8 mouse cellular contexts compared by ENCODE assay signal in the genomic region with DNA sequence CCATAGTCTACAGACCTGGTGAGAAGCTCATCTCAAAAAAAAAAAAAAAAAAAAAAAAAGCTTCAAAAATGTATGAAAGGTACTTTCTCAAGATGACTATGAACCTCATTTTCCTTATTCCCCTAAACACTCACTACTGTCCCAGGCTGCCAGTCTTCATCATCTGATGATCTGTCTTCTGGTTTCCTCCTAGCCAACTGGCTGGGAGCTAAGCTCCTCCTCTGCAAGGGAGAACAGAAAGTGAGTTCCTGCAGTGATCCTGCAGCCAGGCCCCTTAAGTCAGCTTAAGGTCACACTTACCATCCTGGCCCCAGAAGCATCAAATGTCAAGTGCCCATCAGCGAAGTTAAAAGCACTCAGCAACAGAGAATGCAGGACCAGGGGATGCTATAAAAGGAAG. TPM values are rescaled to one million over a fixed set of nuclear protein-coding genes. Genes with fewer than 3 reads are reported as not detected.
DNase-seq lines count a peak whose midpoint lies in the region; ATAC-seq and TF ChIP-seq lines count a peak whose summit lies in the region.

No protein-coding gene starts in this region.

- no peak overlapping the region for H3K27ac ChIP-seq in heart, embryonic 13.5 days (replicated peaks)
- no peak overlapping the region for H3K27ac ChIP-seq in heart, adult 2 months
- no peak overlapping the region for H3K27ac ChIP-seq in hindbrain, postnatal 0 days
- H3K27ac ChIP-seq in midbrain, embryonic 14.5 days (replicated peaks; ENCODE audit: low read depth, low read length) = no peak overlapping the region

- TF ChIP-seq CTCF in heart, adult 2 months (IDR thresholded peaks at IDR 0.05) = no peak
- no peak for TF ChIP-seq CTCF in hindbrain, postnatal 0 days (IDR thresholded peaks at IDR 0.05; ENCODE audit: low read depth)

- intact Hi-C loops in heart, adult 2 months (cut with DNase I) = no loop called here
- intact Hi-C loops in left cerebral cortex, postnatal 10 days (cut with DNase I) = no loop called here

- peak overlapping the region; percentile 83 for H3K9ac ChIP-seq in heart, embryonic 13.5 days
- H3K9ac ChIP-seq in heart, adult 2 months (ENCODE audit: low read depth, low read length) = no peak overlapping the region
- peak overlapping the region; percentile 51 for H3K9ac ChIP-seq in hindbrain, postnatal 0 days (replicated peaks; ENCODE audit: low read length)
- no peak overlapping the region; the same call in 1 of the 2 replicates for H3K9ac ChIP-seq in midbrain, embryonic 14.5 days (replicated peaks; ENCODE audit: low read length)

- peaks cover 21% of the 10 kb centered on the region for H3K4me1 ChIP-seq in heart, embryonic 13.5 days
- H3K4me1 ChIP-seq in heart, adult 2 months (ENCODE audit: control insufficient read depth, insufficient read depth, low read length) = peaks cover 1% of the 10 kb centered on the region; the same call in 1 of the 2 replicates
- H3K4me1 ChIP-seq in hindbrain, postnatal 0 days (ENCODE audit: insufficient read depth, low read length) = 0 out of 2 replicates have a peak, but pooled peaks cover 6% of the 10 kb centered on the region
- H3K4me1 ChIP-seq in midbrain, embryonic 14.5 days (ENCODE audit: control insufficient read depth, insufficient read depth, low read length) = peaks cover 9% of the 10 kb centered on the region

- no peak for ATAC-seq in heart, embryonic 13.5 days (ENCODE audit: extremely low read depth, insufficient number of reproducible peaks, low FRiP score, low TSS enrichment)
- ATAC-seq in hindbrain, postnatal 0 days = no peak
- ATAC-seq in midbrain, embryonic 14.5 days (ENCODE audit: low FRiP score, low TSS enrichment) = no peak

- H3K4me3 ChIP-seq in heart, embryonic 13.5 days = peak overlapping the region; percentile 70
- H3K4me3 ChIP-seq in heart, adult 2 months = no peak overlapping the region
- peak overlapping the region; percentile 50 for H3K4me3 ChIP-seq in hindbrain, postnatal 0 days (ENCODE audit: low read length)
- H3K4me3 ChIP-seq in midbrain, embryonic 14.5 days (replicated peaks; ENCODE audit: low read depth, low read length) = peak overlapping the region; percentile 49

- peak overlapping the region; percentile 85 for H3K4me2 ChIP-seq in heart, embryonic 13.5 days
- peak overlapping the region; percentile 72 for H3K4me2 ChIP-seq in hindbrain, postnatal 0 days (ENCODE audit: low read depth, low read length)
- H3K4me2 ChIP-seq in midbrain, embryonic 14.5 days (ENCODE audit: low read length) = peak overlapping the region; percentile 63

- H3K36me3 ChIP-seq in heart, embryonic 13.5 days = peaks cover 22% of the 10 kb centered on the region
- no peaks in the 10 kb centered on the region for H3K36me3 ChIP-seq in heart, adult 2 months (ENCODE audit: control insufficient read depth, insufficient read depth, low read length)
- H3K36me3 ChIP-seq in hindbrain, postnatal 0 days (ENCODE audit: insufficient read depth, low read length) = no peaks in the 10 kb centered on the region
- no peaks in the 10 kb centered on the region for H3K36me3 ChIP-seq in midbrain, embryonic 14.5 days (ENCODE audit: control insufficient read depth, insufficient read depth, low read length)

- H3K79me2 ChIP-seq in heart, adult 2 months (replicated peaks; ENCODE audit: control insufficient read depth, insufficient read depth, low read length) = no peaks in the 10 kb centered on the region

- DNase-seq in heart, adult 2 months = no peak
- DNase-seq in c-Kit-positive CD71-positive TER-119-negative erythroid progenitor cells, embryonic 14.5 days (ENCODE audit: low read depth) = peak; percentile 38
- no peak for DNase-seq in hindbrain, postnatal 0 days (ENCODE audit: low spot score)
- DNase-seq in midbrain, embryonic 14.5 days = no peak
- no peak for DNase-seq in thymus, postnatal 0 days (ENCODE audit: low spot score)
- DNase-seq in layer of hippocampus, adult 8-10 months (ENCODE audit: low spot score in 2 of 2) = no peak
- no peak for DNase-seq in left cerebral cortex, postnatal 10 days (ENCODE audit: extremely low spot score in 1 of 2, low spot score in 2 of 2)

- H3K27me3 ChIP-seq in heart, embryonic 13.5 days (replicated peaks) = no peaks in the 10 kb centered on the region
- no peaks in the 10 kb centered on the region for H3K27me3 ChIP-seq in heart, adult 2 months (ENCODE audit: control insufficient read depth, insufficient read depth, low read length)
- H3K27me3 ChIP-seq in hindbrain, postnatal 0 days (ENCODE audit: insufficient read depth, low read length) = no peaks in the 10 kb centered on the region
- no peaks in the 10 kb centered on the region for H3K27me3 ChIP-seq in midbrain, embryonic 14.5 days (ENCODE audit: control insufficient read depth, insufficient read depth, low read length)

- H3K9me3 ChIP-seq in heart, embryonic 13.5 days = no peaks in the 10 kb centered on the region
- no peaks in the 10 kb centered on the region for H3K9me3 ChIP-seq in hindbrain, postnatal 0 days (ENCODE audit: low read length)
- H3K9me3 ChIP-seq in midbrain, embryonic 14.5 days (ENCODE audit: control insufficient read depth, low read length) = no peaks in the 10 kb centered on the region

- TF ChIP-seq POLR2A in heart, adult 2 months (IDR thresholded peaks at IDR 0.05; ENCODE audit: insufficient read depth, low read depth, low read length) = no peak

- 0% methylated on average over 1 of the region's 1 CpGs for WGBS in heart, embryonic 13.5 days
- WGBS in heart, adult 2 months = 0% methylated on average over 1 of the region's 1 CpGs
- 3% methylated on average over 1 of the region's 1 CpGs for WGBS in hindbrain, postnatal 0 days
- WGBS in midbrain, embryonic 14.5 days = 0% methylated on average over 1 of the region's 1 CpGs

- no peak for TF ChIP-seq EP300 in heart, adult 2 months (IDR thresholded peaks at IDR 0.05; ENCODE audit: insufficient read depth, low read depth, low read length)

RNA-seq across cellular contexts. Expression of a gene that starts 0.7 kb away (rescaled TPM):
- polyA plus RNA-seq in heart, embryonic 13.5 days (2015; fragmentation: Nextera tagmentation; extraction: Ambion mirVana) = 20.9 and 21.5 TPM in 2 replicates
- total RNA-seq in heart, adult 2 months (2021) = under 1 TPM; 0.21 to 0.43 TPM
- polyA plus RNA-seq in heart, adult 2 months (2012; rRNA removed) = 0.18 and 0.26 TPM in 2 replicates
- total RNA-seq in hindbrain, postnatal 0 days (2014; rRNA removed) = 3.8 and 5.3 TPM in 2 replicates
- polyA plus RNA-seq in hindbrain, postnatal 0 days (2015; fragmentation: Nextera tagmentation; extraction: Ambion mirVana) = 5.4 and 6.1 TPM in 2 replicates
- 5.3 and 10.5 TPM in 2 replicates for polyA plus RNA-seq in midbrain, embryonic 14.5 days (2014; fragmentation: Nextera tagmentation; extraction: Ambion mirVana)
- polyA plus RNA-seq in thymus, postnatal 0 days (2015; fragmentation: Nextera tagmentation; extraction: Ambion mirVana) = 26.0 and 26.4 TPM in 2 replicates
- 1 to 10 TPM in 1 of 4 experiments, under 1 TPM in 3; 0.41 to 1.1 (median 0.72) TPM for total RNA-seq in layer of hippocampus, adult 8-10 months (2022)
- total RNA-seq in left cerebral cortex, postnatal 10 days (2021) = 1 to 10 TPM; 1.1 to 1.3 TPM

RNA-seq across cellular contexts. Expression of a gene that starts 0.9 kb away (rescaled TPM):
- polyA plus RNA-seq in heart, embryonic 13.5 days (2015; fragmentation: Nextera tagmentation; extraction: Ambion mirVana) = 56.9 and 61.5 TPM in 2 replicates
- 10 to 100 TPM; 52.7 to 59.5 TPM for total RNA-seq in heart, adult 2 months (2021)
- 44.4 and 65.2 TPM in 2 replicates for polyA plus RNA-seq in heart, adult 2 months (2012; rRNA removed)
- total RNA-seq in hindbrain, postnatal 0 days (2014; rRNA removed) = 85.9 and 88.7 TPM in 2 replicates
- polyA plus RNA-seq in hindbrain, postnatal 0 days (2015; fragmentation: Nextera tagmentation; extraction: Ambion mirVana) = 59.4 and 63.3 TPM in 2 replicates
- 55.0 and 66.4 TPM in 2 replicates for polyA plus RNA-seq in midbrain, embryonic 14.5 days (2014; fragmentation: Nextera tagmentation; extraction: Ambion mirVana)
- 28.6 and 30.5 TPM in 2 replicates for polyA plus RNA-seq in thymus, postnatal 0 days (2015; fragmentation: Nextera tagmentation; extraction: Ambion mirVana)
- total RNA-seq in layer of hippocampus, adult 8-10 months (2022) = 10 to 100 TPM; 69.7 to 76.0 (median 72.0) TPM
- 10 to 100 TPM; 79.3 to 82.9 TPM for total RNA-seq in left cerebral cortex, postnatal 10 days (2021)

RNA-seq across cellular contexts. Expression of a gene that starts 28.4 kb away (rescaled TPM):
- 1.8 and 2.1 TPM in 2 replicates for polyA plus RNA-seq in heart, embryonic 13.5 days (2015; fragmentation: Nextera tagmentation; extraction: Ambion mirVana)
- total RNA-seq in heart, adult 2 months (2021) = 1 to 10 TPM; 4.5 to 5.4 TPM
- 2.0 and 2.9 TPM in 2 replicates for polyA plus RNA-seq in heart, adult 2 months (2012; rRNA removed)
- 6.2 and 7.9 TPM in 2 replicates for total RNA-seq in hindbrain, postnatal 0 days (2014; rRNA removed)
- 4.0 TPM in 2 replicates for polyA plus RNA-seq in hindbrain, postnatal 0 days (2015; fragmentation: Nextera tagmentation; extraction: Ambion mirVana)
- 1.3 and 1.8 TPM in 2 replicates for polyA plus RNA-seq in midbrain, embryonic 14.5 days (2014; fragmentation: Nextera tagmentation; extraction: Ambion mirVana)
- 0.87 and 1.1 TPM in 2 replicates for polyA plus RNA-seq in thymus, postnatal 0 days (2015; fragmentation: Nextera tagmentation; extraction: Ambion mirVana)
- total RNA-seq in layer of hippocampus, adult 8-10 months (2022) = 10 to 100 TPM; 21.9 to 23.7 (median 23.3) TPM
- 10 to 100 TPM; 26.8 to 31.2 TPM for total RNA-seq in left cerebral cortex, postnatal 10 days (2021)

RNA-seq across cellular contexts. Expression of a gene that starts 44.6 kb away (rescaled TPM):
- 0.22 and 0.45 TPM in 2 replicates for polyA plus RNA-seq in heart, embryonic 13.5 days (2015; fragmentation: Nextera tagmentation; extraction: Ambion mirVana)
- total RNA-seq in heart, adult 2 months (2021) = not detected
- polyA plus RNA-seq in heart, adult 2 months (2012; rRNA removed) = 4.9 TPM in 1 of 2 replicates, not detected in the other
- total RNA-seq in hindbrain, postnatal 0 days (2014; rRNA removed) = 0.16 and 0.40 TPM in 2 replicates
- polyA plus RNA-seq in hindbrain, postnatal 0 days (2015; fragmentation: Nextera tagmentation; extraction: Ambion mirVana) = 0.21 and 0.34 TPM in 2 replicates
- polyA plus RNA-seq in midbrain, embryonic 14.5 days (2014; fragmentation: Nextera tagmentation; extraction: Ambion mirVana) = 0.11 and 0.18 TPM in 2 replicates
- polyA plus RNA-seq in thymus, postnatal 0 days (2015; fragmentation: Nextera tagmentation; extraction: Ambion mirVana) = 3.2 and 4.1 TPM in 2 replicates
- not detected for total RNA-seq in layer of hippocampus, adult 8-10 months (2022)
- total RNA-seq in left cerebral cortex, postnatal 10 days (2021) = under 1 TPM; 0.60 to 0.73 TPM

RNA-seq across cellular contexts. Expression of a gene that starts 47.7 kb away (rescaled TPM):
- 49.5 and 52.2 TPM in 2 replicates for polyA plus RNA-seq in heart, embryonic 13.5 days (2015; fragmentation: Nextera tagmentation; extraction: Ambion mirVana)
- 10 to 100 TPM; 22.0 to 24.9 TPM for total RNA-seq in heart, adult 2 months (2021)
- 27.1 and 32.6 TPM in 2 replicates for polyA plus RNA-seq in heart, adult 2 months (2012; rRNA removed)
- total RNA-seq in hindbrain, postnatal 0 days (2014; rRNA removed) = 129 and 133 TPM in 2 replicates
- polyA plus RNA-seq in hindbrain, postnatal 0 days (2015; fragmentation: Nextera tagmentation; extraction: Ambion mirVana) = 60.2 and 61.9 TPM in 2 replicates
- 72.6 and 75.2 TPM in 2 replicates for polyA plus RNA-seq in midbrain, embryonic 14.5 days (2014; fragmentation: Nextera tagmentation; extraction: Ambion mirVana)
- polyA plus RNA-seq in thymus, postnatal 0 days (2015; fragmentation: Nextera tagmentation; extraction: Ambion mirVana) = 41.6 and 42.1 TPM in 2 replicates
- total RNA-seq in layer of hippocampus, adult 8-10 months (2022) = 10 to 100 TPM; 45.7 to 49.3 (median 47.9) TPM
- total RNA-seq in left cerebral cortex, postnatal 10 days (2021) = 10 to 100 TPM; 52.3 to 54.0 TPM

Comparison
In these comparisons a context has a peak if more than half of its experiments do, and no peak if none do; other contexts are left out.
1. H3K9ac ChIP-seq: peak in heart, embryonic 13.5 days (single experiment) and hindbrain, postnatal 0 days (single experiment); none in heart, adult 2 months (single experiment) and midbrain, embryonic 14.5 days (single experiment).
2. Peak in every context shown above with its lines, with median percentiles within 50 percentile points of each other: H3K4me2 ChIP-seq.